Comparison of ENCODE assay signal across 22 mouse cellular contexts in the genomic region with DNA sequence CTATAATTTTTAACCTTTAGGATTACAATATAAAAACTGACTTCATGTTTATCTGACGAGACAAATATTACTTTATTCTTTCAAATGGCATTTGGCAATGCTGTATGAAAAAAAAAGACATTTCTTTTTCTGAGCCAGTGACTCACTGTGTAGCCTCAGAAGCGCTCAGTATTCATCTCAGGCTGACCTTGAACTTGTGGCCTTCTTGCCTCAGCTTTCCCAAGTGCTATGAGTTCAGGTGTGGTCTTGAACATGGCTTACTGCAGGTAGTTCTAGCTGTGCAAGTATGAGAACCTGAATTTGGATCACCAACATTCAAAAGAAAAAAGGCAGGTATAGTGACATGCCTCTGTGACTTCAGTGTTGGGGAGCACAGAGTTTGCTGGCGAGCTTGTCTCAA. TPM values are rescaled to one million over a fixed set of nuclear protein-coding genes. Genes with fewer than 3 reads are reported as not detected.
A peak's percentile ranks its signal among the peaks of the same experiment; 100 is the strongest.
DNase-seq lines count a peak whose midpoint lies in the region; ATAC-seq and TF ChIP-seq lines count a peak whose summit lies in the region.
"Had no signal": no experiment of that assay in that cellular context is flagged by ENCODE, and none has a peak within 500 bp of the region (broad histone marks: within the 10 kb centered on the region; RNA-seq: fewer than 3 reads in every experiment).

No protein-coding gene starts in this region.

- dilution Hi-C loops in CH12.LX (cut with MboI; ENCODE audit: extremely low pct_ligation_motif_present, extremely low pct_unique_long_range_greater_than_20kb, low sequenced_read_pairs): no loop called here

- H3K36me3 ChIP-seq in heart, embryonic 13.5 days: peaks cover 31% of the 10 kb centered on the region
- H3K36me3 ChIP-seq in liver, embryonic 14.5 days (replicated peaks; ENCODE audit: control insufficient read depth, insufficient read depth, low read depth): peaks cover 5% of the 10 kb centered on the region
- H3K36me3 ChIP-seq in liver, embryonic 12.5 days: peaks cover 28% of the 10 kb centered on the region
- peaks cover 36 to 43% of the 10 kb centered on the region in 2 experiments for H3K36me3 ChIP-seq in CH12.LX (replicated peaks in 1 of 2; ENCODE audit: control insufficient read depth in 1 of 2, insufficient read depth in 1 of 2, low read length in 1 of 2)
- peaks cover 58% of the 10 kb centered on the region for H3K36me3 ChIP-seq in macrophage (ENCODE audit: inconsistent target)
- H3K36me3 ChIP-seq: forebrain, embryonic 12.5 days had no signal

- in situ Hi-C loops in CH12.LX (cut with MboI; ENCODE audit: low pct_ligation_motif_present, low pct_unique_long_range_greater_than_20kb, low sequenced_read_pairs): loop anchor here (25.0 kb wide), 1 partner anchor 516 kb away; the partner anchor contains the start of gene Nemp2

- TF ChIP-seq POLR2A in CH12.LX (IDR thresholded peaks at IDR 0.05; ENCODE audit: low read depth, low read length): no peak

- peaks cover 40% of the 10 kb centered on the region for H3K79me2 ChIP-seq in CH12.LX (replicated peaks; ENCODE audit: control insufficient read depth, extremely low read depth, insufficient read depth, poor library complexity, severe bottlenecking)
- H3K79me2 ChIP-seq in macrophage (ENCODE audit: inconsistent target): peaks cover 68% of the 10 kb centered on the region

- WGBS in heart, embryonic 13.5 days: 77% methylated on average over 3 of the region's 3 CpGs
- 70% methylated on average over 3 of the region's 3 CpGs for WGBS in liver, embryonic 14.5 days (ENCODE audit: insufficient replicate concordance)
- 81% methylated on average over 3 of the region's 3 CpGs for WGBS in liver, embryonic 12.5 days (ENCODE audit: insufficient replicate concordance)
- 94% methylated on average over 3 of the region's 3 CpGs for WGBS in macrophage (ENCODE audit: missing documents)

- TF ChIP-seq EP300 in liver, embryonic 14.5 days (IDR thresholded peaks at IDR 0.05; ENCODE audit: low read depth): no peak
- TF ChIP-seq EP300 in CH12.LX (IDR thresholded peaks at IDR 0.05; ENCODE audit: low read length): no peak

- H3K4me3 ChIP-seq in heart, embryonic 13.5 days: no peak overlapping the region
- no peak overlapping the region; a peak in 1 of 4 replicates for H3K4me3 ChIP-seq in liver, embryonic 14.5 days (ENCODE audit: insufficient read depth in 1 of 2, low read depth in 2 of 2, low read length in 2 of 2)
- no peak overlapping the region for H3K4me3 ChIP-seq in liver, embryonic 12.5 days
- H3K4me3 ChIP-seq in CH12.LX (replicated peaks in 1 of 3; ENCODE audit: low read depth in 2 of 3, low read length in 2 of 3, poor library complexity in 1 of 3): peak overlapping the region; percentile 57 to 98 (median 93)
- H3K4me3 ChIP-seq in macrophage (ENCODE audit: inconsistent target): peak overlapping the region; percentile 99
- H3K4me3 ChIP-seq: hindbrain, embryonic 12.5 days had no signal

- no peak overlapping the region for H3K27ac ChIP-seq in heart, embryonic 13.5 days (replicated peaks)
- no peak overlapping the region for H3K27ac ChIP-seq in liver, embryonic 14.5 days
- H3K27ac ChIP-seq in liver, embryonic 12.5 days: no peak overlapping the region
- H3K27ac ChIP-seq in CH12.LX (ENCODE audit: insufficient read depth, low read depth): no peak overlapping the region; the same call in 1 of the 2 replicates
- H3K27ac ChIP-seq in macrophage: no peak overlapping the region
- H3K27ac ChIP-seq: embryonic facial prominence, embryonic 13.5 days; forebrain, embryonic 12.5 days; hindbrain, embryonic 12.5 days had no signal

- H3K4me2 ChIP-seq in heart, embryonic 13.5 days: peak overlapping the region; percentile 96; the same call in 1 of the 2 replicates
- peak overlapping the region; percentile 87; the same call in 1 of the 2 replicates for H3K4me2 ChIP-seq in liver, embryonic 14.5 days (ENCODE audit: low read depth)
- no peak overlapping the region for H3K4me2 ChIP-seq in liver, embryonic 12.5 days
- H3K4me2 ChIP-seq in CH12.LX (ENCODE audit: insufficient read depth, low read depth, poor library complexity, severe bottlenecking): peak overlapping the region; percentile 92

- H3K4me1 ChIP-seq in heart, embryonic 13.5 days: peaks cover 15% of the 10 kb centered on the region
- peaks cover 7 to 14% of the 10 kb centered on the region in 2 experiments; a peak in 3 of 4 replicates for H3K4me1 ChIP-seq in liver, embryonic 14.5 days (replicated peaks; ENCODE audit: control insufficient read depth in 2 of 2, insufficient read depth in 2 of 2, low read length in 1 of 2)
- peaks cover 18% of the 10 kb centered on the region for H3K4me1 ChIP-seq in liver, embryonic 12.5 days
- peaks cover 10 to 45% of the 10 kb centered on the region in 2 experiments; a peak in 3 of 4 replicates for H3K4me1 ChIP-seq in CH12.LX (ENCODE audit: control insufficient read depth in 1 of 2, insufficient read depth in 2 of 2)

- TF ChIP-seq RAD21 in CH12.LX (IDR thresholded peaks at IDR 0.05; ENCODE audit: low read depth, low read length): no peak

- no peak for TF ChIP-seq CTCF in liver, embryonic 14.5 days (IDR thresholded peaks at IDR 0.05; ENCODE audit: low read depth)
- no peak for TF ChIP-seq CTCF in CH12.LX (conservative IDR thresholded peaks at IDR 0.05 in 1 of 2, IDR thresholded peaks at IDR 0.05 in 1 of 2; ENCODE audit: low read depth in 2 of 2, low read length in 2 of 2)

- no peak for ATAC-seq in heart, embryonic 13.5 days (ENCODE audit: extremely low read depth, insufficient number of reproducible peaks, low FRiP score, low TSS enrichment)
- no peak for ATAC-seq in liver, embryonic 14.5 days (ENCODE audit: insufficient read depth)
- no peak for ATAC-seq in liver, embryonic 12.5 days

- H3K27me3 ChIP-seq in heart, embryonic 13.5 days (replicated peaks): no peaks in the 10 kb centered on the region
- H3K27me3 ChIP-seq in liver, embryonic 14.5 days (ENCODE audit: control insufficient read depth, insufficient read depth, low read length): no peaks in the 10 kb centered on the region
- H3K27me3 ChIP-seq in liver, embryonic 12.5 days (replicated peaks): no peaks in the 10 kb centered on the region
- H3K27me3 ChIP-seq in CH12.LX (replicated peaks): peaks cover 2% of the 10 kb centered on the region
- H3K27me3 ChIP-seq: forebrain, embryonic 12.5 days; hindbrain, embryonic 12.5 days had no signal

- H3K9me3 ChIP-seq in heart, embryonic 13.5 days: no peaks in the 10 kb centered on the region
- no peaks in the 10 kb centered on the region for H3K9me3 ChIP-seq in liver, embryonic 14.5 days (ENCODE audit: control insufficient read depth, low read length)
- no peaks in the 10 kb centered on the region for H3K9me3 ChIP-seq in liver, embryonic 12.5 days (replicated peaks)
- H3K9me3 ChIP-seq in CH12.LX (replicated peaks; ENCODE audit: low read length): no peaks in the 10 kb centered on the region
- H3K9me3 ChIP-seq: embryonic facial prominence, embryonic 13.5 days; forebrain, embryonic 12.5 days; hindbrain, embryonic 12.5 days had no signal

- H3K9ac ChIP-seq in heart, embryonic 13.5 days: no peak overlapping the region
- H3K9ac ChIP-seq in liver, embryonic 14.5 days (replicated peaks): no peak overlapping the region
- no peak overlapping the region for H3K9ac ChIP-seq in liver, embryonic 12.5 days
- H3K9ac ChIP-seq in CH12.LX (ENCODE audit: insufficient read depth, low read depth): peak overlapping the region; percentile 74; the same call in 1 of the 2 replicates
- H3K9ac ChIP-seq: forebrain, embryonic 12.5 days; hindbrain, embryonic 12.5 days had no signal

- DNase-seq in heart, adult 8-10 months (ENCODE audit: low spot score): no peak
- DNase-seq in liver, embryonic 14.5 days (ENCODE audit: low read depth in 3 of 3, low spot score in 3 of 3): no peak
- no peak for DNase-seq in CH12.LX (ENCODE audit: extremely low read depth)
- no peak for DNase-seq in urinary bladder, adult 18-20 months (ENCODE audit: low spot score in 2 of 2)
- DNase-seq: adrenal gland, adult 8-10 months; cerebellum, adult 8-10 months; cerebellum, postnatal 36 days; embryo, embryonic 11 days; gastrocnemius, postnatal 25 days; heart, postnatal 14 days; kidney, postnatal 4 days; layer of hippocampus, adult 9-11 months; lung, embryonic 14.5 days; lung, postnatal 36 days; right cerebral cortex, adult 18-20 months; right cerebral cortex, postnatal 4 days had no signal

TF ChIP-seq in CH12.LX, 34 proteins besides CTCF, POLR2A, EP300 and RAD21:
- TF ChIP-seq IRF4 (IDR thresholded peaks at IDR 0.05; ENCODE audit: low read depth, low read length) (no peak), UBTF (IDR thresholded peaks at IDR 0.05; ENCODE audit: low read depth, low read length) (no peak), NRF1 (IDR thresholded peaks at IDR 0.05; ENCODE audit: low read depth, low read length) (no peak), ZKSCAN1 (IDR thresholded peaks at IDR 0.05; ENCODE audit: borderline replicate concordance, low read depth, low read length) (no peak)

RNA-seq across cellular contexts. Expression of gene Stat1, which starts 1.8 kb away (rescaled TPM):
- polyA plus RNA-seq in heart, embryonic 13.5 days (2015; fragmentation: Nextera tagmentation; extraction: Ambion mirVana): 27.2 and 31.9 TPM in 2 replicates
- 10 to 100 TPM; 26.0 to 33.9 (median 26.9) TPM for total RNA-seq in heart, adult 8-10 months (2022)
- 5.9 and 8.9 TPM in 2 replicates for polyA plus RNA-seq in liver, embryonic 14.5 days (2012; rRNA removed)
- 14.1 and 18.6 TPM in 2 replicates for polyA plus RNA-seq in liver, embryonic 14.5 days (2014; fragmentation: Nextera tagmentation; extraction: Ambion mirVana)
- polyA plus RNA-seq in liver, embryonic 12.5 days (2016; fragmentation: Nextera tagmentation; extraction: Ambion mirVana): 15.2 and 17.0 TPM in 2 replicates
- total RNA-seq in CH12.LX (2012; rRNA removed) (119 and 143 TPM in 2 replicates), CH12.LX (2014; rRNA removed) (179 and 190 TPM in 2 replicates)
- polyA plus RNA-seq in CH12.LX (2012; ENCODE audit: insufficient read length, low read depth) (94.6 and 101 TPM in 2 replicates), macrophage (2018) (230 to 518 TPM (median 277 TPM) in 3 replicates)
- 1,000 to 10,000 TPM in 11 of 26 experiments, 100 to 1,000 TPM in 15; 220 to 2,159 (median 851) TPM for total RNA-seq in macrophage (2018; cell fraction: chromatin; rRNA removed)
- 1,000 to 10,000 TPM in 11 of 26 experiments, 100 to 1,000 TPM in 15; 200 to 1,584 (median 595) TPM for total RNA-seq in macrophage (2018; cell fraction: cytosol; rRNA removed)
- total RNA-seq in macrophage (2018; cell fraction: nucleus; rRNA removed): 1,000 to 10,000 TPM in 12 of 26 experiments, 100 to 1,000 TPM in 14; 209 to 1,911 (median 748) TPM

Comparison
In these comparisons a context has a peak if more than half of its experiments do, and no peak if none do; other contexts are left out.
1. H3K4me3 ChIP-seq: peak in CH12.LX (3 of 3) and macrophage (single experiment); none in heart, embryonic 13.5 days (single experiment), liver, embryonic 14.5 days (0 of 2) and liver, embryonic 12.5 days (single experiment).